Mouse (Mus musculus): ENCODE data around the gene Kat6b. TPM values are rescaled to one million over a fixed set of nuclear protein-coding genes. Genes with fewer than 3 reads are reported as not detected.

Kat6b gene
- polyA plus RNA-seq, 1 experiment from 2014 or later: 7.2 TPM

GRCm38 (mm10) chr14:21614103-21614502, 132.9 kb downstream of the Kat6b start:
- H3K4me3 ChIP-seq (replicated peaks; ENCODE audit: low read depth, low read length): no peak overlapping the region
- no peak overlapping the region for H3K27ac ChIP-seq
- no peak overlapping the region for H3K9ac ChIP-seq (ENCODE audit: low read depth, low read length)
- 46% methylated on average over 5 of the region's 5 CpGs for WGBS
- DNase-seq (ENCODE audit: low spot score) (no peak), ATAC-seq (replicated peaks; ENCODE audit: low FRiP score, low read depth) (peak; percentile 46; the same call in 1 of the 2 replicates)
- no peaks in the 10 kb centered on the region for H3K9me3 ChIP-seq (replicated peaks; ENCODE audit: low read length)
- TF ChIP-seq CTCF (IDR thresholded peaks at IDR 0.05; ENCODE audit: low read depth): no peak
- no peak overlapping the region for H3K4me2 ChIP-seq (ENCODE audit: low read length)
- H3K27me3 ChIP-seq (ENCODE audit: insufficient read depth, low read length): no peaks in the 10 kb centered on the region
- H3K4me1 ChIP-seq (replicated peaks; ENCODE audit: insufficient read depth, low read length): 0 out of 2 replicates have a peak, but pooled peaks cover 4% of the 10 kb centered on the region
- peaks cover 2% of the 10 kb centered on the region; the same call in 1 of the 2 replicates for H3K36me3 ChIP-seq (ENCODE audit: insufficient read depth, low read length)

GRCm38 (mm10) chr14:21615853-21616252, 134.6 kb downstream of the Kat6b start:
- no peak overlapping the region for H3K4me3 ChIP-seq (replicated peaks; ENCODE audit: low read depth, low read length)
- WGBS: 89% methylated on average over 2 of the region's 2 CpGs
- H3K9ac ChIP-seq (ENCODE audit: low read depth, low read length): no peak overlapping the region
- H3K4me2 ChIP-seq (ENCODE audit: low read length): no peak overlapping the region
- no peaks in the 10 kb centered on the region for H3K27me3 ChIP-seq (ENCODE audit: insufficient read depth, low read length)
- H3K36me3 ChIP-seq (ENCODE audit: insufficient read depth, low read length): peaks cover 2% of the 10 kb centered on the region; the same call in 1 of the 2 replicates
- no peak overlapping the region for H3K27ac ChIP-seq
- no peaks in the 10 kb centered on the region for H3K9me3 ChIP-seq (replicated peaks; ENCODE audit: low read length)
- DNase-seq (ENCODE audit: low spot score) (no peak), ATAC-seq (replicated peaks; ENCODE audit: low FRiP score, low read depth) (no peak)
- H3K4me1 ChIP-seq (replicated peaks; ENCODE audit: insufficient read depth, low read length): 0 out of 2 replicates have a peak, but pooled peaks cover 4% of the 10 kb centered on the region
- no peak for TF ChIP-seq CTCF (IDR thresholded peaks at IDR 0.05; ENCODE audit: low read depth)

- H3K27ac ChIP-seq: no peak overlapping the region
- H3K4me1 ChIP-seq (replicated peaks; ENCODE audit: insufficient read depth, low read length): 0 out of 2 replicates have a peak, but pooled peaks cover 4% of the 10 kb centered on the region
- H3K4me3 ChIP-seq (replicated peaks; ENCODE audit: low read depth, low read length): no peak overlapping the region
- no peaks in the 10 kb centered on the region for H3K27me3 ChIP-seq (ENCODE audit: insufficient read depth, low read length)
- H3K9ac ChIP-seq (ENCODE audit: low read depth, low read length): no peak overlapping the region
- ATAC-seq (replicated peaks; ENCODE audit: low FRiP score, low read depth) (no peak), DNase-seq (ENCODE audit: low spot score) (no peak)
- no peaks in the 10 kb centered on the region for H3K9me3 ChIP-seq (replicated peaks; ENCODE audit: low read length)
- no peak overlapping the region for H3K4me2 ChIP-seq (ENCODE audit: low read length)
- peaks cover 2% of the 10 kb centered on the region; the same call in 1 of the 2 replicates for H3K36me3 ChIP-seq (ENCODE audit: insufficient read depth, low read length)
- TF ChIP-seq CTCF (IDR thresholded peaks at IDR 0.05; ENCODE audit: low read depth): no peak
- whole genome bisulfite sequencing: 36% methylated on average over 4 of the region's 4 CpGs
Measured at GRCm38 (mm10) chr14:21617221-21617980, 136.2 kb downstream of the Kat6b start.

- Histone ChIP-seq H3K4me1 (replicated peaks; ENCODE audit: insufficient read depth, low read length) (no peaks in the 10 kb centered on the region), H3K27me3 (ENCODE audit: insufficient read depth, low read length) (no peaks in the 10 kb centered on the region), H3K9me3 (replicated peaks; ENCODE audit: low read length) (no peaks in the 10 kb centered on the region), H3K36me3 (ENCODE audit: insufficient read depth, low read length) (peaks cover 7% of the 10 kb centered on the region), H3K4me3 (replicated peaks; ENCODE audit: low read depth, low read length) (no peak overlapping the region), H3K4me2 (ENCODE audit: low read length) (no peak overlapping the region), H3K9ac (ENCODE audit: low read depth, low read length) (no peak overlapping the region), H3K27ac (no peak overlapping the region)
- DNase-seq (ENCODE audit: low spot score) (no peak), ATAC-seq (replicated peaks; ENCODE audit: low FRiP score, low read depth) (no peak)
- TF ChIP-seq CTCF (IDR thresholded peaks at IDR 0.05; ENCODE audit: low read depth): no peak
- WGBS: 91% methylated on average over 7 of the region's 7 CpGs
Measured at GRCm38 (mm10) chr14:21619951-21620350, 138.7 kb downstream of the Kat6b start.

- WGBS: 91% methylated on average over 9 of the region's 9 CpGs
- H3K27ac ChIP-seq: no peak overlapping the region
- TF ChIP-seq CTCF (IDR thresholded peaks at IDR 0.05; ENCODE audit: low read depth): no peak
- H3K4me3 ChIP-seq (replicated peaks; ENCODE audit: low read depth, low read length): no peak overlapping the region
- ATAC-seq (replicated peaks; ENCODE audit: low FRiP score, low read depth) (no peak), DNase-seq (ENCODE audit: low spot score) (no peak)
- H3K4me1 ChIP-seq (replicated peaks; ENCODE audit: insufficient read depth, low read length): no peaks in the 10 kb centered on the region
- no peaks in the 10 kb centered on the region for H3K9me3 ChIP-seq (replicated peaks; ENCODE audit: low read length)
- no peak overlapping the region for H3K9ac ChIP-seq (ENCODE audit: low read depth, low read length)
- H3K4me2 ChIP-seq (ENCODE audit: low read length): no peak overlapping the region
- H3K36me3 ChIP-seq (ENCODE audit: insufficient read depth, low read length): peaks cover 20% of the 10 kb centered on the region
- no peaks in the 10 kb centered on the region for H3K27me3 ChIP-seq (ENCODE audit: insufficient read depth, low read length)
Measured at GRCm38 (mm10) chr14:21625946-21626345, 144.7 kb downstream of the Kat6b start.

GRCm38 (mm10) chr14:21631665-21632200, 150.5 kb downstream of the Kat6b start:
- 77% methylated on average over 5 of the region's 5 CpGs for WGBS
- ATAC-seq (replicated peaks; ENCODE audit: low FRiP score, low read depth): no peak
- no peak overlapping the region for H3K9ac ChIP-seq (ENCODE audit: low read depth, low read length)
- no peak overlapping the region for H3K4me2 ChIP-seq (ENCODE audit: low read length)
- TF ChIP-seq CTCF (IDR thresholded peaks at IDR 0.05; ENCODE audit: low read depth): no peak
- no peak for DNase-seq (ENCODE audit: low spot score)
- H3K4me3 ChIP-seq (replicated peaks; ENCODE audit: low read depth, low read length): no peak overlapping the region
- no peaks in the 10 kb centered on the region for H3K27me3 ChIP-seq (ENCODE audit: insufficient read depth, low read length)
- peaks cover 35% of the 10 kb centered on the region for H3K36me3 ChIP-seq (ENCODE audit: insufficient read depth, low read length)
- no peaks in the 10 kb centered on the region for H3K9me3 ChIP-seq (replicated peaks; ENCODE audit: low read length)
- H3K4me1 ChIP-seq (replicated peaks; ENCODE audit: insufficient read depth, low read length): no peaks in the 10 kb centered on the region
- H3K27ac ChIP-seq: no peak overlapping the region

Data from kidney, postnatal 0 days (tissue).